Mouse (Mus musculus) layer of hippocampus, adult 6 months (tissue): ENCODE measurements around the gene Nlrp9b. TPM values are rescaled to one million over a fixed set of nuclear protein-coding genes. Genes with fewer than 3 reads are reported as not detected.

Source experiments
- long read RNA-seq, 2 experiments: library from polyadenylated mRNA; unstranded; transcript quantifications; one replicate each; pipeline ENCODE4 v2.0.0; 2019 to 2020
- polyA plus RNA-seq: library from polyadenylated mRNA; unstranded; fragments of <200 nt; fragmentation: Nextera tagmentation; gene quantifications from 2 replicates; pipeline ENCODE4 v1.2.3, GENCODE M21; 2021

Gene Nlrp9b
- polyA plus RNA-seq, result not detected in 2 replicates
- long read RNA-seq, experiment 1, result 0 reads
- long read RNA-seq, experiment 2, result 0 reads

GRCm38 (mm10) chr7:19991165-19991564 is at the start of gene Nlrp9b:
TSS of gene Nlrp9b (plus strand) at chr7:19991465.

GRCm38 (mm10) chr7:19950589-19950988 is 40.7 kb upstream of the Nlrp9b start, which contains the start of gene Igsf23:
TSS of gene Igsf23 (minus strand) at chr7:19950756.

DNA sequence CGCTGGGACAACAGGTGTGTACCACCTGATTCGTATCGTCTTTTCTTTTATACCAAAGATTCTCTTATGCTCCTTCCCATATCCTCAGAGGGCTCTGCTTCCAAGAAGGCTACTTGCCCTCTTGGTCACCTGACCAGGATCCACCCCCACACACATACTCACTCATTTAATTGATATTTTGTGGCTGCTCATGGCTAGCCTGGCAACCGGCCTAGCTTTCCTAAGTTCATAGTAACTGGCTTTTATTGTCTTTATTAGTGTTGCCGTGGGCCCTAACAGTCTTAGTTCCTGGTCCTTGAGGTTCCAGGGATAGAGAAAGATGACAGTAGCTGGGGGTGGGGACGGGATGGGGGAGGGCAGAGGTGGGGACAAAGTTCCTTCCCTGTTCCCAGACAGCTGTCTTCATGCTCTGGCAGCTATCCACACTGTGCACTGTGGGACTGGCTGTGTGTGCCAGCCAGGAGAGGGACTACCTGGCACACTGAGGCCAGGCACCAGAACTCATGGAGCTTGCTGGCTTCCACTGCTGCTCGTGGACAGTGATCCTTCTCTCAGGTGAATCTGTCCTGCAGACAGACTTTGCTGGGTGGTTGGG is 26.2 kb upstream of the Nlrp9b start, which contains the start of gene Ceacam20:
TSS of gene Ceacam20 (plus strand) at position 428 of the 595 bp plus-strand sequence.

GRCm38 (mm10) chr7:20099380-20099779 is 108.1 kb downstream of the Nlrp9b start, which contains the start of gene Vmn1r91:
TSS of gene Vmn1r91 (plus strand) at chr7:20099680.

DNA sequence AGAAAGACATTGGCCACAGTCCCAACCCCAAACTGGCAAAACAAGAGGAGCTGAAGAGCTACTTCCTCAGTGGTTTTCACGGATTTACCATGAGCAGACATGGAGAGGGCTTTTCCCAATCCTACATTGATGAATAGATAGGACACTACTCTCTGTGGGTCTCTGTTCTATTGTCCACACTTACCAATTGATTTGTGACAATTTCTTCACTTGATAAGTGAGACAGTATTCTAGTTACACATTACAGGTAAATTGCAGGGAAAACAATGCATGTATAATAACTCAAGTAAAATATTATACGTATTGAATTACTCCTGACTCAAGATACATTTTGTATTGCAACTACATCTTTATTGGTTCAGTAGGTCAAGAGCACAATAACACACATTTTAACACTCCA is 131.2 kb downstream of the Nlrp9b start, which contains the start of gene Gm16442:
TSS of gene Gm16442 (minus strand) at position 101 of the 400 bp plus-strand sequence.

Other genes starting within 250 kb of the Nlrp9b start
- 4.7 and 6.5 TPM in 2 replicates for gene Nectin2, start 241.0 kb upstream of the Nlrp9b start, polyA plus RNA-seq
- 8.8 and 9.8 TPM in 2 replicates for gene Bcam, start 220.4 kb upstream of the Nlrp9b start, polyA plus RNA-seq
- gene Cblc, start 194.7 kb upstream of the Nlrp9b start, polyA plus RNA-seq, result 0.11 TPM in 1 of 2 replicates, not detected in the other
- gene Bcl3, start 168.7 kb upstream of the Nlrp9b start, polyA plus RNA-seq, result 0.46 and 0.52 TPM in 2 replicates
- gene Gm19345, start 139.5 kb upstream of the Nlrp9b start, polyA plus RNA-seq, result 3.9 and 5.1 TPM in 2 replicates
- 0.13 TPM in 1 of 2 replicates, not detected in the other for gene Ceacam16, start 130.2 kb upstream of the Nlrp9b start, polyA plus RNA-seq
- not detected in 2 replicates for gene Ceacam19, start 103.5 kb upstream of the Nlrp9b start, polyA plus RNA-seq
- 1.6 and 1.9 TPM in 2 replicates for gene Pvr, start 70.3 kb upstream of the Nlrp9b start, polyA plus RNA-seq
- gene Igsf23, start 40.7 kb upstream of the Nlrp9b start, polyA plus RNA-seq, result 0.08 TPM in 1 of 2 replicates, not detected in the other
- gene Ceacam20, start 26.1 kb upstream of the Nlrp9b start, polyA plus RNA-seq, result not detected in 2 replicates
- gene Vmn1r91, start 108.2 kb downstream of the Nlrp9b start, polyA plus RNA-seq, result not detected in 2 replicates
- not detected in 2 replicates for gene Gm16442, start 131.1 kb downstream of the Nlrp9b start, polyA plus RNA-seq
- gene Vmn1r93, start 147.6 kb downstream of the Nlrp9b start, polyA plus RNA-seq, result not detected in 2 replicates
- gene Vmn1r94, start 176.9 kb downstream of the Nlrp9b start, polyA plus RNA-seq, result not detected in 2 replicates
- gene Vmn1r95, start 202.2 kb downstream of the Nlrp9b start, polyA plus RNA-seq, result not detected in 2 replicates
- gene Gm6164, start 214.1 kb downstream of the Nlrp9b start, polyA plus RNA-seq, result not detected in 2 replicates
- not detected in 2 replicates for gene Gm4498, start 242.4 kb downstream of the Nlrp9b start, polyA plus RNA-seq